20 mouse cellular contexts compared by ENCODE assay signal in genomic region chr15:85319924-85320668, GRCm38 (mm10). TPM values are rescaled to one million over a fixed set of nuclear protein-coding genes. Genes with fewer than 3 reads are reported as not detected.
DNase-seq lines count a peak whose midpoint lies in the region; ATAC-seq and TF ChIP-seq lines count a peak whose summit lies in the region.
"Had no signal": no experiment of that assay in that cellular context is flagged by ENCODE, and none has a peak within 500 bp of the region (broad histone marks: within the 10 kb centered on the region; RNA-seq: fewer than 3 reads in every experiment).

No protein-coding gene starts in this region.

- no peaks in the 10 kb centered on the region for H3K9me3 ChIP-seq in forebrain, embryonic 10.5 days
- H3K9me3 ChIP-seq in forebrain, embryonic 16.5 days (ENCODE audit: control insufficient read depth, low read length) = no peaks in the 10 kb centered on the region
- H3K9me3 ChIP-seq in lung, postnatal 0 days (ENCODE audit: low read length) = no peaks in the 10 kb centered on the region
- H3K9me3 ChIP-seq: embryonic facial prominence, embryonic 15.5 days; forebrain, embryonic 13.5 days; hindbrain, embryonic 13.5 days; intestine, embryonic 15.5 days; limb, embryonic 13.5 days; lung, embryonic 15.5 days had no signal

- WGBS in forebrain, embryonic 10.5 days = 80% methylated on average over 11 of the region's 11 CpGs
- 88% methylated on average over 11 of the region's 11 CpGs for WGBS in forebrain, embryonic 16.5 days
- WGBS in lung, postnatal 0 days = 76% methylated on average over 11 of the region's 11 CpGs
- 74% methylated on average over 11 of the region's 11 CpGs for WGBS in lung, adult 2 months

- H3K79me3 ChIP-seq in C2C12 (ENCODE audit: low read depth) = no peaks in the 10 kb centered on the region

- no peak for ATAC-seq in forebrain, embryonic 16.5 days
- ATAC-seq in lung, postnatal 0 days = no peak
- ATAC-seq in megakaryocyte, adult 5-6 weeks (ENCODE audit: poor library complexity, severe bottlenecking) = no peak
- ATAC-seq: forebrain, embryonic 13.5 days; intestine, embryonic 15.5 days had no signal

- H3K27ac ChIP-seq in forebrain, embryonic 10.5 days = peak overlapping the region; percentile 40; the same call in 1 of the 2 replicates
- H3K27ac ChIP-seq in forebrain, embryonic 16.5 days (ENCODE audit: low read length) = no peak overlapping the region
- no peak overlapping the region for H3K27ac ChIP-seq in lung, postnatal 0 days (ENCODE audit: low read length)
- H3K27ac ChIP-seq: embryonic facial prominence, embryonic 15.5 days; forebrain, embryonic 13.5 days; heart, adult 2 months; hindbrain, embryonic 13.5 days; intestine, embryonic 15.5 days; limb, embryonic 13.5 days; lung, embryonic 15.5 days had no signal

- H3K4me1 ChIP-seq in forebrain, embryonic 10.5 days = peaks cover 26% of the 10 kb centered on the region
- 0 out of 2 replicates have a peak, but pooled peaks cover 4% of the 10 kb centered on the region for H3K4me1 ChIP-seq in forebrain, embryonic 16.5 days (replicated peaks; ENCODE audit: control insufficient read depth, insufficient read depth, low read length)
- no peaks in the 10 kb centered on the region for H3K4me1 ChIP-seq in lung, postnatal 0 days (ENCODE audit: insufficient read depth, low read depth, low read length)
- no peaks in the 10 kb centered on the region for H3K4me1 ChIP-seq in lung, adult 2 months (ENCODE audit: control insufficient read depth, insufficient read depth, low read length)
- H3K4me1 ChIP-seq: forebrain, embryonic 13.5 days; limb, embryonic 13.5 days; megakaryocyte, embryonic 14.5 days had no signal

- H3K27me3 ChIP-seq in forebrain, embryonic 10.5 days (ENCODE audit: poor library complexity, severe bottlenecking) = peaks cover 39% of the 10 kb centered on the region
- H3K27me3 ChIP-seq in forebrain, embryonic 16.5 days (replicated peaks; ENCODE audit: control insufficient read depth, insufficient read depth, low read length) = no peaks in the 10 kb centered on the region
- H3K27me3 ChIP-seq in lung, postnatal 0 days (replicated peaks; ENCODE audit: insufficient read depth, low read length) = no peaks in the 10 kb centered on the region
- H3K27me3 ChIP-seq in C2C12 (ENCODE audit: control insufficient read depth, insufficient read depth, insufficient read length) = peaks cover under 1% of the 10 kb centered on the region
- H3K27me3 ChIP-seq: forebrain, embryonic 13.5 days; hindbrain, embryonic 13.5 days; intestine, embryonic 15.5 days; lung, embryonic 15.5 days had no signal

- H3ac ChIP-seq in C2C12 (ENCODE audit: control insufficient read depth, insufficient read length, low read depth) = no peak overlapping the region

- no peaks in the 10 kb centered on the region for H3K36me3 ChIP-seq in forebrain, embryonic 10.5 days (replicated peaks)
- no peaks in the 10 kb centered on the region for H3K36me3 ChIP-seq in forebrain, embryonic 16.5 days (ENCODE audit: control insufficient read depth, insufficient read depth)
- H3K36me3 ChIP-seq in lung, postnatal 0 days (ENCODE audit: insufficient read depth, low read length) = no peaks in the 10 kb centered on the region
- no peaks in the 10 kb centered on the region for H3K36me3 ChIP-seq in C2C12 (ENCODE audit: control insufficient read depth, insufficient read depth)
- H3K36me3 ChIP-seq: embryonic facial prominence, embryonic 15.5 days; hindbrain, embryonic 13.5 days; intestine, embryonic 15.5 days; limb, embryonic 13.5 days; lung, embryonic 15.5 days had no signal

- TF ChIP-seq EP300 in lung, postnatal 0 days (IDR thresholded peaks at IDR 0.05) = no peak

- DNase-seq in forebrain, embryonic 10.5 days (ENCODE audit: extremely low spot score, low spot score) = no peak
- no peak for DNase-seq in lung, postnatal 0 days (ENCODE audit: low spot score)
- DNase-seq in lung, adult 2 months = no peak
- DNase-seq in adrenal gland, postnatal 14 days = peak; percentile 78
- DNase-seq in heart, adult 18-20 months = no peak
- DNase-seq: B cell, adult 2 months; cerebellum, postnatal 14 days; embryo, embryonic 11 days; heart, adult 2 months; thymus, adult 2 months had no signal

- TF ChIP-seq CTCF in lung, postnatal 0 days (IDR thresholded peaks at IDR 0.05) = peak; percentile 18; the same call in 1 of the 2 replicates
- no peak for TF ChIP-seq CTCF in lung, adult 2 months (IDR thresholded peaks at IDR 0.05; ENCODE audit: insufficient read depth, low read length)
- TF ChIP-seq CTCF in C2C12 (IDR thresholded peaks at IDR 0.05; ENCODE audit: control insufficient read depth, insufficient read depth, insufficient read length) = peak; percentile 64

- TF ChIP-seq POLR2A in lung, adult 2 months (IDR thresholded peaks at IDR 0.05; ENCODE audit: borderline replicate concordance, extremely low read depth, low read depth, low read length) = no peak

- no peak overlapping the region for H3K4me2 ChIP-seq in forebrain, embryonic 16.5 days (ENCODE audit: low read length)
- no peak overlapping the region for H3K4me2 ChIP-seq in lung, postnatal 0 days (replicated peaks; ENCODE audit: low read depth, low read length)
- H3K4me2 ChIP-seq: embryonic facial prominence, embryonic 15.5 days; forebrain, embryonic 13.5 days; hindbrain, embryonic 13.5 days; intestine, embryonic 15.5 days; limb, embryonic 13.5 days; lung, embryonic 15.5 days had no signal

- H3K9ac ChIP-seq in forebrain, embryonic 16.5 days (replicated peaks; ENCODE audit: low read depth, low read length) = no peak overlapping the region
- H3K9ac ChIP-seq in lung, postnatal 0 days (replicated peaks; ENCODE audit: low read depth) = no peak overlapping the region
- H3K9ac ChIP-seq: embryonic facial prominence, embryonic 15.5 days; forebrain, embryonic 13.5 days; hindbrain, embryonic 13.5 days; intestine, embryonic 15.5 days; limb, embryonic 13.5 days; lung, embryonic 15.5 days had no signal

- H3K79me2 ChIP-seq in C2C12 (ENCODE audit: control insufficient read depth, insufficient read depth) = no peaks in the 10 kb centered on the region

- H3K4me3 ChIP-seq in forebrain, embryonic 10.5 days = no peak overlapping the region
- H3K4me3 ChIP-seq in forebrain, embryonic 16.5 days (replicated peaks; ENCODE audit: low read length) = no peak overlapping the region
- no peak overlapping the region for H3K4me3 ChIP-seq in lung, postnatal 0 days (ENCODE audit: low read depth, low read length)
- no peak overlapping the region for H3K4me3 ChIP-seq in lung, adult 2 months (replicated peaks; ENCODE audit: extremely low read depth, low read depth, low read length)
- no peak overlapping the region for H3K4me3 ChIP-seq in C2C12 (ENCODE audit: insufficient read depth, poor library complexity, severe bottlenecking)
- H3K4me3 ChIP-seq: embryonic facial prominence, embryonic 15.5 days; forebrain, embryonic 13.5 days; heart, adult 2 months; hindbrain, embryonic 13.5 days; intestine, embryonic 15.5 days; limb, embryonic 13.5 days; lung, embryonic 15.5 days; megakaryocyte, embryonic 14.5 days had no signal

TF ChIP-seq in C2C12, 6 proteins besides CTCF, POLR2A, EP300 and RAD21:
- no peak for TF ChIP-seq MYOG (IDR thresholded peaks at IDR 0.05; ENCODE audit: control insufficient read depth, extremely low read depth, insufficient read length)
- TF ChIP-seq USF1 (IDR thresholded peaks at IDR 0.05; ENCODE audit: low read depth) = no peak
- no peak for TF ChIP-seq CEBPB (IDR thresholded peaks at IDR 0.05; ENCODE audit: low read depth)
- TF ChIP-seq MAX (IDR thresholded peaks at IDR 0.05) = no peak
- TF ChIP-seq FOSL1 (IDR thresholded peaks at IDR 0.05; ENCODE audit: insufficient read depth, low read length, poor library complexity, severe bottlenecking) = no peak
- no peak for TF ChIP-seq MYOD1 (IDR thresholded peaks at IDR 0.05; ENCODE audit: control insufficient read depth, insufficient read length, low read depth)

RNA-seq across cellular contexts. Expression of gene Atxn10, which starts 15.9 kb away (rescaled TPM):
- 346 and 358 TPM in 2 replicates for polyA plus RNA-seq in forebrain, embryonic 10.5 days (2016; fragmentation: Nextera tagmentation; extraction: Ambion mirVana)
- 531 and 554 TPM in 2 replicates for polyA plus RNA-seq in forebrain, embryonic 16.5 days (2015; fragmentation: Nextera tagmentation; extraction: Ambion mirVana)
- polyA plus RNA-seq in lung, postnatal 0 days (2015; fragmentation: Nextera tagmentation; extraction: Ambion mirVana) = 190 and 211 TPM in 2 replicates
- 116 and 131 TPM in 2 replicates for polyA plus RNA-seq in lung, adult 2 months (2012; rRNA removed)
- polyA plus RNA-seq in C2C12 (2012; fragmentation: generic; extraction: Trizol) = 149 TPM
- 105 and 109 TPM in 2 replicates for total RNA-seq in adrenal gland, postnatal 14 days (2021)
- total RNA-seq in heart, adult 18-20 months (2021) = 10 to 100 TPM; 74.1 to 76.3 TPM
- 167 and 180 TPM in 2 replicates for total RNA-seq in megakaryocyte, adult 5-6 weeks (2015)
- 103 and 104 TPM in 2 replicates for total RNA-seq in megakaryocyte, adult 5-6 weeks (2017)
